Mouse (Mus musculus) kidney, postnatal 10 days (tissue): Measurements from ENCODE around the gene Mrpl48.
A peak's percentile ranks its signal among the peaks of the same experiment; 100 is the strongest.

Source experiments
- DNase-seq: peaks from one replicate; pipeline ENCODE4 v3.0.0; 2021; ENCODE audit warnings: mixed read lengths

Gene Mrpl48

GRCm38 (mm10) chr7:100530766-100531165, 77.3 kb downstream of the Mrpl48 start:
- DNase-seq: no peak

GRCm38 (mm10) chr7:100524669-100525068, 83.4 kb downstream of the Mrpl48 start:
- no peak for DNase-seq

- no peak for DNase-seq
Measured at GRCm38 (mm10) chr7:100522222-100522621, 85.9 kb downstream of the Mrpl48 start.

GRCm38 (mm10) chr7:100520663-100521285, 87.3 kb downstream of the Mrpl48 start:
- peak; percentile 87 for DNase-seq

- DNase-seq: no peak
Measured at GRCm38 (mm10) chr7:100520204-100520603, 87.9 kb downstream of the Mrpl48 start.

GRCm38 (mm10) chr7:100514573-100514972, 93.5 kb downstream of the Mrpl48 start, which contains the start of gene Dnajb13:
Gene Dnajb13, minus strand, starts transcription at chr7:100514960.
- DNase-seq: no peak

- no peak for DNase-seq
Measured at GRCm38 (mm10) chr7:100511602-100512001, 96.5 kb downstream of the Mrpl48 start.

GRCm38 (mm10) chr7:100508670-100509069, 99.4 kb downstream of the Mrpl48 start:
- no peak for DNase-seq

- DNase-seq: no peak
Measured at GRCm38 (mm10) chr7:100506494-100506893, 101.6 kb downstream of the Mrpl48 start.

GRCm38 (mm10) chr7:100504740-100505487, 103.2 kb downstream of the Mrpl48 start:
- no peak for DNase-seq

GRCm38 (mm10) chr7:100503076-100503475, 105.0 kb downstream of the Mrpl48 start:
- no peak for DNase-seq

- no peak for DNase-seq
Measured at GRCm38 (mm10) chr7:100502374-100502922, 105.7 kb downstream of the Mrpl48 start.

GRCm38 (mm10) chr7:100501844-100502373, 106.2 kb downstream of the Mrpl48 start:
- DNase-seq: no peak

- no peak for DNase-seq
Measured at GRCm38 (mm10) chr7:100501027-100501843, 106.9 kb downstream of the Mrpl48 start.

GRCm38 (mm10) chr7:100500276-100500977, 107.7 kb downstream of the Mrpl48 start:
- DNase-seq: peak; percentile 57

- no peak for DNase-seq
Measured at GRCm38 (mm10) chr7:100499465-100499864, 108.6 kb downstream of the Mrpl48 start.

- no peak for DNase-seq
Measured at GRCm38 (mm10) chr7:100497982-100498381, 110.1 kb downstream of the Mrpl48 start.

GRCm38 (mm10) chr7:100497402-100497801, 110.7 kb downstream of the Mrpl48 start:
- no peak for DNase-seq

GRCm38 (mm10) chr7:100496791-100497190, 111.3 kb downstream of the Mrpl48 start:
- DNase-seq: no peak

GRCm38 (mm10) chr7:100496371-100496770, 111.7 kb downstream of the Mrpl48 start:
- no peak for DNase-seq
